Mouse (Mus musculus) bone marrow, adult 2 months (tissue): ENCODE data around the gene Iqcn.

ENCODE experiments used
- CTCF ChIP-seq: fragments of 200-500 bp; IDR thresholded peaks from 2 replicates; pipeline ENCODE4 v1.5.1; 2011; ENCODE audit warnings: low read length, control low read depth; ENCODE audit not compliant: control insufficient read depth, insufficient read depth
- POLR2A ChIP-seq: fragments of 200-500 bp; IDR thresholded peaks from 2 replicates; pipeline ENCODE4 v1.6.1; 2011; ENCODE audit warnings: low read depth, mild to moderate bottlenecking, control low read depth, low read length, borderline replicate concordance; ENCODE audit not compliant: control insufficient read depth

- TF ChIP-seq POLR2A (no peak), CTCF (no peak)
These were observed 43.0 kb upstream of the Iqcn start, which contains the start of gene Pgpep1 for GRCm38 (mm10) chr8:70660273-70660725.
